Mouse (Mus musculus): ENCODE measurements around the gene Lrrc59. TPM values are rescaled to one million over a fixed set of nuclear protein-coding genes. Genes with fewer than 3 reads are reported as not detected.

Lrrc59 gene
- polyA plus RNA-seq, 1 experiment from 2014 or later = 165 TPM

DNA sequence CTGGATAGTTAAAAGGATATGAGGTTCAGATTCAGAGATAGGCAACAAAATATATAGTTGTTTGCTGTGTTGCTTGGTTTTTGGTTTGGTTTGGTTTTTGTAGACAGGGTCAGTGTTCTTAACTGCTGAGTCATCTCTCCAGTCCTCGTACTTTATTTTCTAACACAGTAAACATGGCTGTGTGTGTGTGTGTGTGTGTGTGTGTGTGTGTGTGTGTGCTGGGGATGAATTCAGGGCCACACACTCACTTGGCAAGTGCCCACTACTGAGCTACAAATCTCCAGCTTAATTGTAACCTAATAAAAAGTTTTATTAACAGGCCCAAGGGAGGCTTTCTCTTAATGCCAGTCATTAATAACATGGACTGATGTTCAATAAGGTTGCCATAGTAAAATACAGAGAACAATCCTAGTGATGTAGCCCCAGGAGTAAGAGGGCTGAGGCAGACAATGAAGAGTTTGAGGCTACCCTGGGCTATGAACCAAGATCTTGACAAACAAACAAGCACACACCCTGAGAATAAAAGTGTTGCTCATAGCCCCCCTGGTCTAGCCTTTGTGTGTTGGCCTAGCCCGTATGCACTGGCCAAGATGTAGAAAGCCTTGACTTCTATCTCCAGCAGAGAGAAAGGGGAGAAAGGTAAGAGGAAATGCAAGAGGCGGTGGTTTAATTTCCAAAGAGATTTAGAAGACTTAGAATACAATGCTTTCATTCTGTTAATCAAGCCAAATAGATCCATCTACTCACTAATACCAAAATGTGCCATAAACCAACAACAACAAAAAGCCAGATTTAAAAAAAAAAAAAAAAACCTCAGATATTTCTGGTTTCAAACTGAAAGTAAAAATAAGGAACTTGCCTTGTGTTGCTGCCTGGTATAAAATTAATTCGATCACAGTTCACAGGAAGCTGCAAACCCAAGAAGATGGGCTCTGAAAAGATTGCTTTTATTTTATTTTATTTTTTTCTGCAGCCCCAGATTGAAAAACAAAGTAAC is 18.5 kb upstream of the Lrrc59 start:
- ATAC-seq = no peak
- H3K36me3 ChIP-seq (ENCODE audit: poor library complexity, severe bottlenecking) = no peaks in the 10 kb centered on the region
- H3K27me3 ChIP-seq = peaks cover 4% of the 10 kb centered on the region; the same call in 1 of the 2 replicates
- no peaks in the 10 kb centered on the region for H3K9me3 ChIP-seq (replicated peaks)
- no peak overlapping the region for H3K4me3 ChIP-seq
- no peak overlapping the region for H3K4me2 ChIP-seq
- WGBS = 69% methylated on average over 4 of the region's 4 CpGs
- no peak overlapping the region for H3K9ac ChIP-seq
- H3K27ac ChIP-seq = no peak overlapping the region
- no peaks in the 10 kb centered on the region for H3K4me1 ChIP-seq

DNA sequence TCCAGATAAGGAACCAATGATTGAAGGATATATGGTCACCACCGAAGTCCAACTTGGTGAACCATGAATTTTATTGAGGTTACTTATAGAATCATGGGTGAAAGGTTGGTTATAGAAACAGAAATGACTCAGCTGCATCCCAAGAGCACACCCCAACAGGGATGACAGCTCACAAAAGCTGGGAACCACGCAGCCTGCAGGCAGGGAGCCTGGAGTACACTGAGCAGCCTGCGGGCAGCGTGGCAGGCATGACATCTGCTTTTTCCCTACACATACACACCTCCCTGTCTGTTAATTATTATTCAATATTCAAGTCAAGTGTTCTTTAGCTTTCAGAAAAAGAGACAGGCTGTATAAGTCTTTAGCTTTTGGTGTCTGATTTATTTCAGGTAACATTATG is 15.0 kb upstream of the Lrrc59 start:
- no peak overlapping the region for H3K27ac ChIP-seq
- 89% methylated on average over 4 of the region's 4 CpGs for WGBS

DNA sequence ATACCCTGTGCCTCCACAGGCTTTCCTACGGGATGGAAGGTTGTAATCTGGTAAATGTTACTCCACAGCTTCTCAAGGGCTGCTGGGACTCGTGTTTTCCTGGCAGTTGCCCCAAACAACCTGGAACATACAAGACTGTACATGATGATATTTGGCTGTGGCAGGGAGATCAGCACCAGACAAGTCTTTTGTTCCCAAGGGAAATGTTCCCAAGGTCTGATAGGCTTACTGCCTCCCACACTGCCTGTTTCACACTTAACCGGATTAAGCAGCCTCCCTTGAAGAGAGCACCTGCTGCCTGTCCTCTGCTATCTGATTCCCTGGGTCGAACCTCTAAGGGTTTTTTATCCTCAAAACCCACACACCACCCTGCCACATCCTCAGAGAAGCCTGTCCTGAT is 14.1 kb upstream of the Lrrc59 start:
- Histone ChIP-seq H3K9ac (no peak overlapping the region), H3K36me3 (ENCODE audit: poor library complexity, severe bottlenecking) (no peaks in the 10 kb centered on the region), H3K4me1 (no peaks in the 10 kb centered on the region), H3K4me2 (no peak overlapping the region), H3K27me3 (peaks cover 6% of the 10 kb centered on the region; the same call in 1 of the 2 replicates), H3K9me3 (replicated peaks) (no peaks in the 10 kb centered on the region), H3K4me3 (no peak overlapping the region), H3K27ac (no peak overlapping the region)
- ATAC-seq = no peak
- WGBS = 25% methylated on average over 4 of the region's 4 CpGs

More for the DNA sequence above, 15.0 kb upstream of the Lrrc59 start:
- no peak overlapping the region for H3K4me3 ChIP-seq
- no peak for ATAC-seq
- no peak overlapping the region for H3K9ac ChIP-seq
- H3K9me3 ChIP-seq (replicated peaks) = no peaks in the 10 kb centered on the region
- H3K4me2 ChIP-seq = no peak overlapping the region
- peaks cover 6% of the 10 kb centered on the region; the same call in 1 of the 2 replicates for H3K27me3 ChIP-seq
- H3K4me1 ChIP-seq = no peaks in the 10 kb centered on the region
- no peaks in the 10 kb centered on the region for H3K36me3 ChIP-seq (ENCODE audit: poor library complexity, severe bottlenecking)

DNA sequence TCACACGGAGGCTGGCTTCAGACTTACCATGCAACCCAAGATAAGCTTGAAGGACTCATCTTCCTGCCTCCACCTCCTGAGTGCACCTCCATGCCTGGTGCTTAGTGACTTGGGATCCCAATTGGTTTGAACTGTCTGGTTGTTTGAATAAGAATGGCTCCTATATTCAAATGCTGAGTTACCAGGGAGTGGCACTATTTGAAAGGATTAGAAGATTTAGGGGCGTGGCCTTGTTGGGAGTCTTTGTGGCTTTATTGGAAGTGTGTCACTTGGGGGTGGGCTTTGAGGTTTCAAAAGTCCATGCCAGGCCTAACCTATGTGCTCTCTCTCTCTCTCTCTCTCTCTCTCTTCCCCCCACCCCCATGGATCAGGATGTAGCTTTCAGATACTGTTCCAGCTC is 11.9 kb upstream of the Lrrc59 start:
- Histone ChIP-seq H3K36me3 (ENCODE audit: poor library complexity, severe bottlenecking) (no peaks in the 10 kb centered on the region), H3K27ac (no peak overlapping the region), H3K27me3 (peaks cover 11% of the 10 kb centered on the region; the same call in 1 of the 2 replicates), H3K4me2 (no peak overlapping the region), H3K9ac (no peak overlapping the region), H3K4me1 (no peaks in the 10 kb centered on the region), H3K9me3 (replicated peaks) (no peaks in the 10 kb centered on the region), H3K4me3 (no peak overlapping the region)
- no peak for ATAC-seq
- WGBS = 87% methylated on average over 2 of the region's 2 CpGs

DNA sequence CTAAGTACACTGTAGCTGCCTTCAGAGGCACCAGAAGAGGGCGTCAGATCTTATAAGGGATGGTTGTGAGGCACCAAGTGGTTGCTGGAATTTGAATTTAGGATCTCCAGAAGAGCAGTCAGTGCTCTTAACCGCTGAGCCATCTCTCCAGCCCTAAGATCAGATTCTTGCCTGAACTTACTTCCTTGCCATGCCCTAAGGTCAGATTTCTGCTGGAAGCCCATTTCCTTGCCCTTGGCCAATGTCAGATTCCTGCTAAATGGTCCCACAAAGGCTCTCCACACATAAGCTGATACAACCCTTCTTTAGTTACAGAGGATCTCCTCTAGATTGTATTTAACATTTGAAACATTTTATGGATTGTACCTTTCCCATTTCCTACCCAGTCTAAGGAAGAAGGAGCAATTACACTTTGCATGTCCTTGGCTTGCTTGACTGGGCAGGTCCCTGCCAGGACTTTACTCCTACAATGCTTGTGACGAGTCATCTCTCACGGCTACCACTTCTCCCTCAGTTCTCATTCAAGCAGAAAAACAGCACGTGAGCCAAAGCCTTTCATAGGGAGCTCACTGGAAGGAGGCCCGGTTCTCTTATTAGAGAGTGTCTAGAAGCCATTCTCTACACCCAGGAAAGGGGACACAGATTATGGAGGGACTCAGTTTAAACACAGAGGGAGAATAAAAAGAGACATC is 8.7 kb upstream of the Lrrc59 start:
- no peak overlapping the region for H3K9ac ChIP-seq
- H3K4me1 ChIP-seq = no peaks in the 10 kb centered on the region
- H3K9me3 ChIP-seq (replicated peaks) = no peaks in the 10 kb centered on the region
- no peak overlapping the region for H3K4me3 ChIP-seq
- H3K4me2 ChIP-seq = no peak overlapping the region
- H3K36me3 ChIP-seq (ENCODE audit: poor library complexity, severe bottlenecking) = no peaks in the 10 kb centered on the region
- no peak for ATAC-seq
- 55% methylated on average over 6 of the region's 6 CpGs for WGBS
- no peak overlapping the region for H3K27ac ChIP-seq
- 0 out of 2 replicates have a peak, but pooled peaks cover 7% of the 10 kb centered on the region for H3K27me3 ChIP-seq

DNA sequence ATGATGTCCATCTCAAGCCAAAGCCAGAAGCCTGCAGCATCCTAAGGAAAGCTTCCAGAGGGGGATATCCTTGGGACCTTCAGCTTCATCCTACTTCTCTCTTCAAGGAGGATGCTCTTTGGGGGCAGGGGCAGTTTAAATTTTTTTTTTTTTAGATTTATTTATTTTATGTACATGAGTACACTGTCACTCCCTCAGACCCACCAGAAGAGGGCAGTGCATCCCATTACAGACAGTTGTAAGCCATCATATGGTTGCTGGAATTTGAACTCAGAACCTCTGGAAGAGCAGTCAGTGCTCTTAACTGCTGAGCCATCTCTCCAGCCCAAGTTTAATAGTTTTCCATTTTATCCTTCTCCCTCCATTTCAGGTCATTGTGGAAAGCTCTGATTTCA is 8.1 kb upstream of the Lrrc59 start:
- Histone ChIP-seq H3K4me3 (no peak overlapping the region), H3K9me3 (replicated peaks) (no peaks in the 10 kb centered on the region), H3K27me3 (0 out of 2 replicates have a peak, but pooled peaks cover 5% of the 10 kb centered on the region), H3K27ac (no peak overlapping the region), H3K9ac (no peak overlapping the region), H3K4me2 (no peak overlapping the region), H3K36me3 (ENCODE audit: poor library complexity, severe bottlenecking) (no peaks in the 10 kb centered on the region), H3K4me1 (no peaks in the 10 kb centered on the region)
- ATAC-seq = no peak

DNA sequence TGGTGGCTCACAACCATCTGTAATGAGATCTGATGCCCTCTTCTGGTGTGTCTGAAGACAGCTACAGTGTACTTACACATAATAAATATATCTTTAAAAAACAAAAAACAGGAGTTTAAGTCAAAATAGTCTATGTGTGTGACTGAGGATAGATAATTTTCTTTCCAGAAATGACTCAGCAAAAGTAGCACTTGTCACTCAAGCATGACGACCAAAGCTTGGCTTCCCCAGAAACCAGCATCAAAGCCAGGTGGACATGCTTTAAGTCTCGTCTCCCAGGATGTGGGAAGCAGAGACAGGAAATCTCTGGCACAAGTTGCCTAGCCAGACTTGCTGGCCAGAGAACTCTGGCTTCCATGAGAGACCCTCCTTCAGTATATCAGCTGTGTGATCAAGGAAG is 7.4 kb upstream of the Lrrc59 start:
- Histone ChIP-seq H3K9me3 (replicated peaks) (no peaks in the 10 kb centered on the region), H3K4me3 (no peak overlapping the region), H3K4me2 (no peak overlapping the region), H3K9ac (no peak overlapping the region), H3K36me3 (ENCODE audit: poor library complexity, severe bottlenecking) (no peaks in the 10 kb centered on the region), H3K4me1 (no peaks in the 10 kb centered on the region), H3K27ac (no peak overlapping the region), H3K27me3 (0 out of 2 replicates have a peak, but pooled peaks cover 5% of the 10 kb centered on the region)
- WGBS = 81% methylated on average over 2 of the region's 2 CpGs
- no peak for ATAC-seq

DNA sequence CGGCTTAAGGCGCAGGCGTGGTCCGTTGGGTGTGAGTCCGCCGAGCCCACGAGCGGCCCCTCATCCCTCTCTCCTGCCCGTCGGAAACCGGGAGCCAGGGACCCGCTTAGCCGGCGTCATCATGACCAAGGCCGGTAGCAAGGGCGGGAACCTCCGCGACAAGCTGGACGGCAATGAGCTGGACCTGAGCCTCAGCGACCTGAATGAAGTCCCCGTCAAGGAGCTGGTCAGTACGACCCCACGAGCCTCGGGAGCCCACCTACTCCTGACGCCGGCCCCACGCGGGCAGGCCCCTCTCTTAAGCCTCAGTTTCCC is 274 bp downstream of the Lrrc59 start:
- Histone ChIP-seq H3K4me2 (peak overlapping the region; percentile 93), H3K4me1 (peaks cover 14% of the 10 kb centered on the region), H3K9ac (peak overlapping the region; percentile 90), H3K27me3 (no peaks in the 10 kb centered on the region), H3K4me3 (peak overlapping the region; percentile 99), H3K9me3 (replicated peaks) (no peaks in the 10 kb centered on the region), H3K27ac (peak overlapping the region; percentile 63), H3K36me3 (ENCODE audit: poor library complexity, severe bottlenecking) (peaks cover 32% of the 10 kb centered on the region)
- ATAC-seq = no peak; the same call in 1 of the 2 replicates
- WGBS = under 1% methylated on average over 27 of the region's 28 CpGs

DNA sequence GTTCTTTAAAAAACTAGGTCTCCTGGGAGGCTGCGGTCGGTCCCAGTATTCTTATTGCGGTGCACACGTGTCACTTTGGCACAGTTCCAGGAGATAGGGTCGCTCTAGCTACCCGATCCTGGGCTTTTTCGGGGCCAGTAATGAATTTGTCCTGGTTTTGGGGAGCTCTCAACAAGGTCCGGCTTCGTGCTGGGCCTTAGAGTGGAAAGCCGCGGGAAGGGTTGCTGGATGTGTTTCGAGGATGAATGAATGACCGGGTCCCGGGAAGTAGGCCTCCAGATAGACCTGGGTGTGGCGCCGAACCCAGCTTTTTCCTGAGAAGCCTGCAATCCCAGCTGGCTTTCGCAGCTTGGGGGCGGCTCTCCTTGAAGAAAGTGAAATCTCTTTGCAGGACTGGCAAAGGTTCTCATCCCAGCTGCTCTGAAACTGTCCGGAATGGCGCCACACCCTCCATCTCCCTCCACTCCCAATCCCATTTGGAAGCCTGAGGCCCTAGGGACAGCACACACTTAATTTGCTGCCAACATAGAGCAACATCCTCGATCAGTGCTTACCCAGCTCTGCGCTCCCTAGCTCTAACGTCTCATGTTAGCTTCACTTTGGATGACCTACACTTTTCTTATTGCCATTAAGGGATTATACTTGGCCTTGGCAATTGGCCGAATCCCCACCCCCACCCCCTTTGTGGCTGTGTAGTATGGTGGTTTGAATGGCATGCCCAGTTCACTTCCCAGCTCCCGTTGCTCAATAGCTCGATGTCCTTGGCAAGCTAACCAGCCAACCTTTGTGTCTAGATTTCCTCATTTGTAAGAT is 838 bp downstream of the Lrrc59 start:
- peak overlapping the region; percentile 90 for H3K9ac ChIP-seq
- H3K36me3 ChIP-seq (ENCODE audit: poor library complexity, severe bottlenecking) = peaks cover 37% of the 10 kb centered on the region
- no peaks in the 10 kb centered on the region for H3K27me3 ChIP-seq
- H3K27ac ChIP-seq = peak overlapping the region; percentile 63
- H3K4me3 ChIP-seq = peak overlapping the region; percentile 99
- peak overlapping the region; percentile 93 for H3K4me2 ChIP-seq
- peaks cover 14% of the 10 kb centered on the region for H3K4me1 ChIP-seq
- 9% methylated on average over 26 of the region's 26 CpGs for WGBS
- H3K9me3 ChIP-seq (replicated peaks) = no peaks in the 10 kb centered on the region
- peak; percentile 33; the same call in 1 of the 2 replicates for ATAC-seq

DNA sequence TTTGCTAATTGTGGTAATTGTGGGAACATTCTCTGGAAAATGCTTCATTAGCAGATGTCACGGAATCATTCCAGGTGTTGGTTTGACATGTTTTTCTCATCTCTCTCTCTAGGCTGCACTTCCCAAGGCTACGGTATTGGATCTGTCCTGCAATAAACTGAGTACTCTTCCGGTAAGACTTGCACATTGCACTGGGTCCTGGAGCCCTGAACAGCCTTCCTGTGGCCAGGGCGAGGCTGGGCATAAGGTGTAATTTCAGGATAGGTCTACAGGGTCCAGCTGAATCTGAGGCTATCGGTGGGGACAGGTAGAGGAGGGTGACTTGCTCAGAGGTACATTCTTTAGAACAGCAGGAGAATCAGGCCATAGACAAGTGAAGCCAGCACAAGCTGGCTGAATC is 2.4 kb downstream of the Lrrc59 start:
- Histone ChIP-seq H3K27ac (no peak overlapping the region), H3K4me1 (peaks cover 14% of the 10 kb centered on the region), H3K36me3 (ENCODE audit: poor library complexity, severe bottlenecking) (peaks cover 53% of the 10 kb centered on the region), H3K27me3 (no peaks in the 10 kb centered on the region), H3K4me3 (no peak overlapping the region), H3K9me3 (replicated peaks) (no peaks in the 10 kb centered on the region), H3K4me2 (no peak overlapping the region), H3K9ac (no peak overlapping the region)
- no peak for ATAC-seq
- whole genome bisulfite sequencing = 94% methylated on average over 5 of the region's 5 CpGs

DNA sequence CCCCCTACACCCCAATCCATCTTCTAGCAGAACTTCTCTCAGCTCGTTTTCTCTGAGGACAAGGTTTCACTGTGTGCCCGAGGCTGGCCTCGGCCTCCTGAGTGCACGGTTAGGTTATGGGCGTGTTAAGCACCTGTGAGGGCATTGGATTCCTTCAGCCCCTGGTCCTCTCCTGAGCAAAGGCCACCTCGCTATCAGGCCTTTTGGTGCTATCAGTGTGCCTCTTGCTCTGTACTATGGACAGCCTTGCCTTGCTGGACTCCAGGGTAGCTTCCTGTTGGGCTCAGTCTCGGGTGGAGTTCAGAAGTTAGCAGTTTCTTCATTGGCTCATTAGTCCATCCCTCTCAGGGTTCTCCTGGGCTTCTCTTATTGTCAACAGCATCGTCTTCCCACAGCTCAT is 3.4 kb downstream of the Lrrc59 start:
- Histone ChIP-seq H3K4me2 (no peak overlapping the region), H3K27ac (no peak overlapping the region), H3K4me1 (peaks cover 14% of the 10 kb centered on the region), H3K9me3 (replicated peaks) (no peaks in the 10 kb centered on the region), H3K27me3 (no peaks in the 10 kb centered on the region), H3K36me3 (ENCODE audit: poor library complexity, severe bottlenecking) (peaks cover 63% of the 10 kb centered on the region), H3K4me3 (no peak overlapping the region), H3K9ac (no peak overlapping the region)
- ATAC-seq = no peak
- WGBS = 81% methylated on average over 8 of the region's 8 CpGs

DNA sequence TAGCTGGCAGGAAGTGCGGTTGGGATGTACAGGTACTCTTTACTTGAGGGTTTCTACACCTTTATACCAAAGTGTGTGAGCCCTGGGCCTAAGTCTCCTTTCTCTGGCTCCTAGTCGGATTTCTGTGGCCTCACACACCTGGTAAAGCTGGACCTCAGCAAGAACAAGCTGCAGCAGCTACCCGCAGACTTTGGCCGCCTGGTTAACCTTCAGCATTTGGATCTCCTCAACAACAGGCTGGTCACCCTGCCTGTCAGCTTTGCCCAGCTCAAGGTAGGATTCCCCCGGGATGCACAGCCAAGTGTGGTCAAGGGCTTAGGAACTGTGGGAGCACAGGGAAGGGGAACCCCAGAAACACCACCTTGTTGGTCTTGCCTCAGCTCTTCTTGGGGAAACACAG is 4.9 kb downstream of the Lrrc59 start:
- 91% methylated on average over 5 of the region's 5 CpGs for WGBS
- Histone ChIP-seq H3K4me3 (no peak overlapping the region), H3K9ac (no peak overlapping the region)

More for the DNA sequence above, 4.9 kb downstream of the Lrrc59 start:
- no peak overlapping the region for H3K27ac ChIP-seq
- no peak for ATAC-seq
- H3K4me2 ChIP-seq = no peak overlapping the region
- H3K9me3 ChIP-seq (replicated peaks) = no peaks in the 10 kb centered on the region
- peaks cover 78% of the 10 kb centered on the region for H3K36me3 ChIP-seq (ENCODE audit: poor library complexity, severe bottlenecking)
- H3K27me3 ChIP-seq = no peaks in the 10 kb centered on the region
- peaks cover 14% of the 10 kb centered on the region for H3K4me1 ChIP-seq
